In the genomic region with DNA sequence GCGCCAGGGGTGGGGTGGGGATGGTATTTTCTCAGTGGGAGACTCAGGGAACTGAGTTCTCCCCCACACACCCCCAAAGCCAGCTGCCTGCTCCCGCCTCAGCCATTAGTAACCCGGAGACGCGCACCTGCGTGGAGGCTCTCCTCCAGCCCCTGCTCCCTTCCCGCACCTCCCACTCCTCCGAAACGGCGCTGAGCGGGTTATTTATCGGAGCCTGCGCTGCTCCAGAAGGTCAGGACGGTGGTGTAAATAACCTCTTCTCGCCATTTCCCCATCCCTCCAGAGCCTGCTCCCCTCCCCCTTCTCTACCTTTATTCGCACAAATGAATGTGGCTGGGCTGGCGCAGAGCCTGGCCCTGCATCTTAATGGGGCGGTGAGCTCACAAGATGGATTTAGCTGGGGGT, we compare ENCODE assay signal across 9 mouse cellular contexts. TPM values are rescaled to one million over a fixed set of nuclear protein-coding genes. Genes with fewer than 3 reads are reported as not detected.
DNase-seq lines count a peak whose midpoint lies in the region; ATAC-seq and TF ChIP-seq lines count a peak whose summit lies in the region.
"Had no signal": no experiment of that assay in that cellular context is flagged by ENCODE, and none has a peak within 500 bp of the region (broad histone marks: within the 10 kb centered on the region; RNA-seq: fewer than 3 reads in every experiment).

No protein-coding gene starts in this region.

- H3K4me2 ChIP-seq in CH12.LX (ENCODE audit: insufficient read depth, low read depth, poor library complexity, severe bottlenecking), result no peak overlapping the region
- peak overlapping the region; percentile 5 for H3K4me2 ChIP-seq in intestine, embryonic 14.5 days (ENCODE audit: low read length)
- peak overlapping the region; percentile 57 for H3K4me2 ChIP-seq in midbrain, embryonic 16.5 days (ENCODE audit: low read length)

- peaks cover 22 to 52% of the 10 kb centered on the region in 2 experiments for H3K36me3 ChIP-seq in CH12.LX (replicated peaks in 1 of 2; ENCODE audit: control insufficient read depth in 1 of 2, insufficient read depth in 1 of 2, low read length in 1 of 2)
- H3K36me3 ChIP-seq in intestine, embryonic 14.5 days (ENCODE audit: control insufficient read depth, insufficient read depth, low read length), result peaks cover 40% of the 10 kb centered on the region
- H3K36me3 ChIP-seq in midbrain, embryonic 16.5 days (ENCODE audit: control insufficient read depth, insufficient read depth, low read length), result no peaks in the 10 kb centered on the region; the same call in 1 of the 2 replicates

- H3K27me3 ChIP-seq in CH12.LX (replicated peaks), result peaks cover 5% of the 10 kb centered on the region
- H3K27me3 ChIP-seq in intestine, embryonic 14.5 days (replicated peaks; ENCODE audit: control insufficient read depth, insufficient read depth, low read length), result no peaks in the 10 kb centered on the region
- no peaks in the 10 kb centered on the region for H3K27me3 ChIP-seq in midbrain, embryonic 16.5 days (ENCODE audit: control insufficient read depth, insufficient read depth, low read depth, low read length)

- H3K4me3 ChIP-seq in CH12.LX (replicated peaks in 1 of 3; ENCODE audit: low read depth in 2 of 3, low read length in 2 of 3, poor library complexity in 1 of 3), result no peak overlapping the region
- no peak overlapping the region for H3K4me3 ChIP-seq in intestine, embryonic 14.5 days (ENCODE audit: low read depth, low read length)
- H3K4me3 ChIP-seq in midbrain, embryonic 16.5 days (ENCODE audit: low read depth, low read length), result peak overlapping the region; percentile 26
- H3K4me3 ChIP-seq: erythroblast, embryonic 14.5 days had no signal

- in situ Hi-C loops in CH12.LX (cut with MboI; ENCODE audit: low pct_ligation_motif_present, low pct_unique_long_range_greater_than_20kb, low sequenced_read_pairs), result no loop called here

- H3K27ac ChIP-seq in CH12.LX (ENCODE audit: insufficient read depth, low read depth), result no peak overlapping the region
- H3K27ac ChIP-seq in intestine, embryonic 14.5 days (ENCODE audit: low read depth), result peak overlapping the region; percentile 88
- H3K27ac ChIP-seq in midbrain, embryonic 16.5 days (ENCODE audit: low read length), result peak overlapping the region; percentile 96

- TF ChIP-seq POLR2A in CH12.LX (IDR thresholded peaks at IDR 0.05; ENCODE audit: low read depth, low read length), result no peak

- ATAC-seq in intestine, embryonic 14.5 days (replicated peaks; ENCODE audit: low FRiP score, low TSS enrichment, low read depth), result no peak
- ATAC-seq in midbrain, embryonic 16.5 days, result peak; percentile 60

- no peaks in the 10 kb centered on the region for H3K9me3 ChIP-seq in CH12.LX (replicated peaks; ENCODE audit: low read length)
- no peaks in the 10 kb centered on the region for H3K9me3 ChIP-seq in intestine, embryonic 14.5 days (ENCODE audit: control insufficient read depth, low read length)
- H3K9me3 ChIP-seq in midbrain, embryonic 16.5 days (replicated peaks; ENCODE audit: control insufficient read depth, low read length, poor library complexity, severe bottlenecking), result no peaks in the 10 kb centered on the region

- DNase-seq in frontal cortex, postnatal 10 days (ENCODE audit: low spot score in 2 of 2), result peak; percentile 53 to 65
- DNase-seq in frontal cortex, postnatal 36 days (ENCODE audit: low spot score in 2 of 2), result no peak
- DNase-seq in CH12.LX (ENCODE audit: extremely low read depth), result no peak
- DNase-seq in embryo, embryonic 9.5 days (ENCODE audit: extremely low spot score), result peak; percentile 70
- DNase-seq in intestine, embryonic 14.5 days (ENCODE audit: low spot score), result peak; percentile 71
- DNase-seq in thymus, postnatal 14 days, result no peak
- DNase-seq in thymus, postnatal 0 days (ENCODE audit: low spot score), result no peak

- no peak for TF ChIP-seq RAD21 in CH12.LX (IDR thresholded peaks at IDR 0.05; ENCODE audit: low read depth, low read length)

- H3K4me1 ChIP-seq in CH12.LX (ENCODE audit: control insufficient read depth in 1 of 2, insufficient read depth in 2 of 2), result peaks cover 16 to 82% of the 10 kb centered on the region in 2 experiments
- peaks cover 67% of the 10 kb centered on the region for H3K4me1 ChIP-seq in intestine, embryonic 14.5 days (replicated peaks; ENCODE audit: control insufficient read depth, insufficient read depth, low read length)
- H3K4me1 ChIP-seq in midbrain, embryonic 16.5 days (ENCODE audit: control insufficient read depth, insufficient read depth, low read length), result peaks cover 77% of the 10 kb centered on the region

- dilution Hi-C loops in CH12.LX (cut with MboI; ENCODE audit: extremely low pct_ligation_motif_present, extremely low pct_unique_long_range_greater_than_20kb, low sequenced_read_pairs), result no loop called here

- H3K9ac ChIP-seq in CH12.LX (ENCODE audit: insufficient read depth, low read depth), result no peak overlapping the region
- H3K9ac ChIP-seq in intestine, embryonic 14.5 days (ENCODE audit: low read length), result no peak overlapping the region
- peak overlapping the region; percentile 66 for H3K9ac ChIP-seq in midbrain, embryonic 16.5 days (ENCODE audit: low read depth, low read length)

- no peaks in the 10 kb centered on the region for H3K79me2 ChIP-seq in CH12.LX (replicated peaks; ENCODE audit: control insufficient read depth, extremely low read depth, insufficient read depth, poor library complexity, severe bottlenecking)

- no peak for TF ChIP-seq EP300 in CH12.LX (IDR thresholded peaks at IDR 0.05; ENCODE audit: low read length)

- WGBS in intestine, embryonic 14.5 days, result 7% methylated on average over 18 of the region's 18 CpGs
- WGBS in midbrain, embryonic 16.5 days, result 6% methylated on average over 18 of the region's 18 CpGs

- no peak for TF ChIP-seq CTCF in CH12.LX (conservative IDR thresholded peaks at IDR 0.05 in 1 of 2, IDR thresholded peaks at IDR 0.05 in 1 of 2; ENCODE audit: low read depth in 2 of 2, low read length in 2 of 2)

TF ChIP-seq in CH12.LX, 34 proteins besides CTCF, POLR2A, EP300 and RAD21:
- 0 out of 2 replicates have a peak, but pooled peaks have one; percentile 44 for TF ChIP-seq MEF2A (IDR thresholded peaks at IDR 0.05; ENCODE audit: borderline replicate concordance, low read depth, low read length)
- TF ChIP-seq MYC (IDR thresholded peaks at IDR 0.05; ENCODE audit: low read depth, low read length), result no peak
- TF ChIP-seq SIN3A (IDR thresholded peaks at IDR 0.05; ENCODE audit: low read length), result no peak

RNA-seq across cellular contexts. Expression of gene Gpr84, which starts 10.3 kb away (rescaled TPM):
- total RNA-seq in CH12.LX (2012; rRNA removed) (0.25 and 0.42 TPM in 2 replicates), CH12.LX (2014; rRNA removed) (0.26 and 0.66 TPM in 2 replicates)
- 0.79 and 1.4 TPM in 2 replicates for polyA plus RNA-seq in CH12.LX (2012; ENCODE audit: insufficient read length, low read depth)
- polyA plus RNA-seq in intestine, embryonic 14.5 days (2014; fragmentation: Nextera tagmentation; extraction: Ambion mirVana), result 0.11 and 0.34 TPM in 2 replicates
- polyA plus RNA-seq in midbrain, embryonic 16.5 days (2015; fragmentation: Nextera tagmentation; extraction: Ambion mirVana), result 0.40 and 0.64 TPM in 2 replicates
- 0.06 TPM in 1 of 2 replicates, not detected in the other for polyA plus RNA-seq in thymus, postnatal 0 days (2015; fragmentation: Nextera tagmentation; extraction: Ambion mirVana)
- polyA plus RNA-seq: erythroblast, embryonic 14.5 days had no signal

RNA-seq across cellular contexts. Expression of gene Copz1, which starts 27.6 kb away (rescaled TPM):
- total RNA-seq in CH12.LX (2012; rRNA removed), result 80.0 and 97.9 TPM in 2 replicates
- total RNA-seq in CH12.LX (2014; rRNA removed), result 135 and 148 TPM in 2 replicates
- polyA plus RNA-seq in CH12.LX (2012; ENCODE audit: insufficient read length, low read depth), result 263 and 271 TPM in 2 replicates
- polyA plus RNA-seq in intestine, embryonic 14.5 days (2014; fragmentation: Nextera tagmentation; extraction: Ambion mirVana), result 266 and 283 TPM in 2 replicates
- 200 and 205 TPM in 2 replicates for polyA plus RNA-seq in midbrain, embryonic 16.5 days (2015; fragmentation: Nextera tagmentation; extraction: Ambion mirVana)
- polyA plus RNA-seq in thymus, postnatal 0 days (2015; fragmentation: Nextera tagmentation; extraction: Ambion mirVana), result 188 and 210 TPM in 2 replicates

RNA-seq across cellular contexts. Expression of gene Zfp385a, which starts 39.8 kb away (rescaled TPM):
- 2.7 and 3.1 TPM in 2 replicates for total RNA-seq in CH12.LX (2012; rRNA removed)
- 1.0 and 1.2 TPM in 2 replicates for total RNA-seq in CH12.LX (2014; rRNA removed)
- polyA plus RNA-seq in CH12.LX (2012; ENCODE audit: insufficient read length, low read depth), result 45.2 and 59.9 TPM in 2 replicates
- polyA plus RNA-seq in intestine, embryonic 14.5 days (2014; fragmentation: Nextera tagmentation; extraction: Ambion mirVana), result 7.2 and 7.5 TPM in 2 replicates
- 20.1 and 22.7 TPM in 2 replicates for polyA plus RNA-seq in midbrain, embryonic 16.5 days (2015; fragmentation: Nextera tagmentation; extraction: Ambion mirVana)
- polyA plus RNA-seq in thymus, postnatal 0 days (2015; fragmentation: Nextera tagmentation; extraction: Ambion mirVana), result 5.0 and 6.0 TPM in 2 replicates

RNA-seq across cellular contexts. Expression of gene Nfe2, which starts 41.9 kb away (rescaled TPM):
- total RNA-seq in CH12.LX (2012; rRNA removed) (0.13 TPM in 1 of 2 replicates, not detected in the other), CH12.LX (2014; rRNA removed) (not detected in 2 replicates)
- polyA plus RNA-seq in CH12.LX (2012; ENCODE audit: insufficient read length, low read depth), result 0.14 and 0.33 TPM in 2 replicates
- 1.8 and 1.9 TPM in 2 replicates for polyA plus RNA-seq in intestine, embryonic 14.5 days (2014; fragmentation: Nextera tagmentation; extraction: Ambion mirVana)
- polyA plus RNA-seq in midbrain, embryonic 16.5 days (2015; fragmentation: Nextera tagmentation; extraction: Ambion mirVana), result 0.52 and 0.68 TPM in 2 replicates
- 8.0 and 9.1 TPM in 2 replicates for polyA plus RNA-seq in thymus, postnatal 0 days (2015; fragmentation: Nextera tagmentation; extraction: Ambion mirVana)

RNA-seq across cellular contexts. Expression of gene Hnrnpa1, which starts 59.8 kb away (rescaled TPM):
- 635 and 691 TPM in 2 replicates for total RNA-seq in CH12.LX (2012; rRNA removed)
- 757 and 802 TPM in 2 replicates for total RNA-seq in CH12.LX (2014; rRNA removed)
- polyA plus RNA-seq in CH12.LX (2012; ENCODE audit: insufficient read length, low read depth), result 1,746 and 1,799 TPM in 2 replicates
- 837 and 906 TPM in 2 replicates for polyA plus RNA-seq in intestine, embryonic 14.5 days (2014; fragmentation: Nextera tagmentation; extraction: Ambion mirVana)
- polyA plus RNA-seq in midbrain, embryonic 16.5 days (2015; fragmentation: Nextera tagmentation; extraction: Ambion mirVana), result 630 and 680 TPM in 2 replicates
- polyA plus RNA-seq in thymus, postnatal 0 days (2015; fragmentation: Nextera tagmentation; extraction: Ambion mirVana), result 683 and 713 TPM in 2 replicates

Comparison
In these comparisons a context has a peak if more than half of its experiments do, and no peak if none do; other contexts are left out.
1. DNase-seq: peak in frontal cortex, postnatal 10 days (2 of 2), embryo, embryonic 9.5 days (single experiment) and intestine, embryonic 14.5 days (single experiment); none in frontal cortex, postnatal 36 days (0 of 2), CH12.LX (single experiment), thymus, postnatal 14 days (single experiment) and thymus, postnatal 0 days (single experiment).